Mouse (Mus musculus): ENCODE measurements around the gene Myo5c.

Myo5c gene

DNA sequence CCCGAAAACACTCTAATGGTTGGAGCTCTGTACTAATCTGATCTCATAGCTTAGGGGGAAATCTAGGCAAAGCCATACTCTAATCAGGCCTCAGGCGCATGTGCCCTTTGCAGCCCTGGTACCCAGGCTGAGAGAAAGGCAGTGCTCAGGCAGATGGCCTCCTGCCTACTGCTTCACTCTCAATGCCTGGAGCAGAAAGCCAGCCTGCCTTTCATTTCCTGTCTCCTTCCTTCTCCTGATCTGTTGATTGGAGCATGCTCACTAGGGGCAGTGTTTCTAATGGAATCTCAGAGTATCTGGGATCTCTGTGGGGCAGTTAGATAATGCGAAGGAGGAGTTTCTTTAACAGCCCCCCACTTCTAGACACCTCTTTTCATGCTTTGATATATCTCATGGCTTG lies 87.5 kb downstream of the Myo5c start:
- DNase-seq (ENCODE audit: low read depth, low spot score) = peak; percentile 39

DNA sequence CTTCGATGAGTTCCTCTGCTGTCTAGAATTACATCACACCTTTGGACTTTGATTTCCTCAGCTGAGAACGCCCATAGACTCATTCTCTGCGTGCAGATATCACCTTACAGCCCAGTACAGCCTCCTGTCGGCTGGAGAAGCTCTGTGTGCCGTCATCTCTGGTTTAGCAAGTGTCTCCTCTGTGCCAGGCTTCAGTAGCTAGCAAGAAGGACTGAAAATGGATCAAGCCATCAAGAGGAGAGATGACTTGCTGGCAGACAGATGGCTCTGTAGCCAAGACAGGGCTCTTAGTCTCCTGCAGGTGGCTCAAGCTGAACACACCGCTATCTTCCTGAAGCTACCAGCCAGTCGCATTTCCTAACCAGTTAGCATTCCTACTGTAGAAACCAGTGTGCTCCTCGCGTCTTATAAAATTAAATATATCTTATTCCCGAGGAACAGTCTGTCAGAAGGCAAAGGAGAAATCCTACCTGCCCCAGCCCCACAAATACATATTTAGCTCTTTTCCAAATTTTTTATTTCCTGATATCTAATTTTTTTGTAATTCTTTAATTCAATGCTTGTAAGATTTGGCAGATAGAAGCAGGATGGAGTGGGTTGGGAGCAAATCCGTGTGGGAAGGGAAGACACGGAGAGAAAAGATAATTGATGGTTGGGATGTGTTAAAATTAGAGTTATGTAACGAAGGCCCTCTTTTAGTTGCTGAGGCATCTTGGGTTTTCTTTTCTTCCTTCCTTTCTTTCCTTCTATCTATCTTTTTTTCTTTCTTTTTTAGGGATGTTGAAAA lies 90.5 kb downstream of the Myo5c start:
- DNase-seq (ENCODE audit: low read depth, low spot score) = no peak

DNA sequence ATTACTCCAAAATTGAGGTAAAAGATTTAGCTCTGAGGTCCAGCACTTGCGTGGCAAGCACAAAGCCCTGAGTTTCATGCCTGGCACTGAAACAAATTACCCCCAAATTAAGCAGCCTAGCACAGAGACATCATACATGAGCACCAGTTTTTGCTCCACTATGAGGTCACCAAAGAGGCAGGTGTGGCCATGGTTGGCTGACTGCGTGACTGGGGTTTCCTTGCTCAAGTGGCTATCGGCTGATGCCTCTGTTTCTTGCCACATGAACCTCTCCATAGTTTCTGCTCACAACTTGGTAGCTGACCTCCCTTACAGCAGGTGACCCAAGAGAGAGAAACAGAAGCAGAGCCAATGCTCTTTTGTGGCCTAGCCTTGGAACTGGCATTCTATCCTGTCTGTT lies 96.2 kb downstream of the Myo5c start:
- DNase-seq (ENCODE audit: low read depth, low spot score) = no peak

DNA sequence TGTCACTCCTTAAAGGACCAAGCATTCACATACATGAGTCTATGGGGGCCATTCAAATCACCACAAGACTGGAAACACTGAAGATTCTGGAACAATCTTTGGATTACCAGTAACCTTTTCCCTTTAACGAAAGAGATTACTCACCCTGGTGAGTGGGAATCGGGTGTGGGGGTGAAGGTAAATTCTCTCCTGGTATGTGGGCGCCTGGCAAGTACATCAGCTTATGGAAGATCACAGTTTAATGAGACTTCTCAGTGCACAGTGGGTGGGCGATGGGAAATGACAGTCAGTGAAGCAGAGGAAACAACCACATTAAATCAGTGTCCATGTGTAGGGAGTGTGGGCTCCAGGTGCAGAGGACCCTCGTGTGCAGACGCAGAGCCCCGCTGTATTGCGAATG lies 99.0 kb downstream of the Myo5c start:
- DNase-seq (ENCODE audit: low read depth, low spot score) = no peak

DNA sequence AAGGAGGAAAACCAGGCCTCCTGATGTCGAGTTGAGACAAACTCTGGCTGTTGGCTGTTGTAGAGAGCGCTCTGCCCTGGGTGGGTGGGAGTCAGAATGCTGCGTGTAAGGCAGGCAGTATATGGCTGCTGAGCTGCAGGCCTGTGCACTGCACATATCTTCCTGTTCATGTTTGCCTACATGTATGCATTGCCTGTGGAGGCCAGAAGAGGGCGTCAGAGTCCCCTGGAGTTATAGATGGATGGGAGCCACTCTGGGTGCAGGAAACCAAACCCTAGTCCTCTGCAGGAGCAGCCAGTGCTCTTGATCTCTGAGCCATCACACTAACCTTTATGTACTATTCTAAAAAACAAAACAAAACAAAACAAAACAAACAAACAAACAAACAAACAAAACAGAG lies 102.6 kb downstream of the Myo5c start:
- peak; percentile 55 for DNase-seq (ENCODE audit: low read depth, low spot score)

DNA sequence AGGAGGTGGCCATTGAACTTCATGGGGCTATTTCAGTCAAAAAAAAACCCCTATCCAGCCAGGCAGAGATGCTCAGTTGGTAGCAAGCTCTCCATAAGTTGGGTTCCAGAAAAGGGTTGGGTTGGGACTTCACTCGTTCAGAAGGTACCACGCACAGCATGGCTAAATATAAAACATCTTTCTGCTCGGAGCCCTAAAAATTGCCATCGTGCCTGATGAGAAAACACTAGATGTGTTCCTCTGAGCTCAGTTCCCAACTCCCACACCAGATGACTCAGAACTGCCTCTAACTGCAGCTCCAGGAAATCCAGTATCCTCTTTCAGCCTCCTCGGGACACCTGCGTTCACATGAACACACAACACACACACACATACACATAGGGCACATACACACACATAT lies 106.2 kb downstream of the Myo5c start:
- DNase-seq (ENCODE audit: low read depth, low spot score) = no peak

DNA sequence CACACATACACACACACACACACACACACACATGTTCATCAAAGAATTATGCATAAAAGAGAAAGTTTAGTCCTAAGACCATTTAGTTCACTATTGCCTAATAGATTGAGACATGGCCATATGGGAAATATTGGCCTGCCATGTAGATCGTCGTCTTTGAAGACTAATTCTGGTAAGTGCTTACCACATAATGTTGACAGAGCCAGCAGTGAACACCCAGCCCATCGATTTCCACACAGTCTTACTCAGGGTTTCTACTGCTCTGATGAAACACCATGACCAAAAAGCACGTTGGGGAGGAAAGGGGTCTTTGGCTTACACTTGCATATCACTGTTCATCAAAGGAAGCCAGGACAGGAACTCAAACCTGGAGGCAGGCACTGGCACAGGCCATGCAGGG lies 110.6 kb downstream of the Myo5c start:
- DNase-seq (ENCODE audit: low read depth, low spot score) = no peak

DNA sequence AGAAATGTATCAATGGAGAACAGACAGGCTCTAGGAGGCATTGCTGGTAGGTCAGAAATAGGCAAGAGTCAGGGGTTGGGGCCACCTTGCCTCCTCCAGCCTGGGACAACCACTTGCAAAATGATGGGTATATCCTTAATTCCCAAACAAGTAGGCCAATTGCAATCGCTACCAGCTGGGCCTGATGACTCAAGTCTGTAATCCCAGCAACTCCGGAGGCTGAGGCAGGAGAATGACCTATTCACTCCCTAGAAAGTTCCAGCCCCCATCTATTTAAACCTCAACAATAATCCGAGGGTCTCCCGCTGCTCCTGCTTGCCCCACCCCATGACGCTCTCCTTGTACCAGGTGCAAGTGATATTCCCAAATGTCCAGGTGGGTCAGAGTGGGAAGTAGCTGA lies 115.6 kb downstream of the Myo5c start, which contains the start of gene Bcl2l10:
Gene Bcl2l10, plus strand, starts transcription at position 301 of the 400 bp plus-strand sequence.
- no peak for DNase-seq (ENCODE audit: low read depth, low spot score)

DNA sequence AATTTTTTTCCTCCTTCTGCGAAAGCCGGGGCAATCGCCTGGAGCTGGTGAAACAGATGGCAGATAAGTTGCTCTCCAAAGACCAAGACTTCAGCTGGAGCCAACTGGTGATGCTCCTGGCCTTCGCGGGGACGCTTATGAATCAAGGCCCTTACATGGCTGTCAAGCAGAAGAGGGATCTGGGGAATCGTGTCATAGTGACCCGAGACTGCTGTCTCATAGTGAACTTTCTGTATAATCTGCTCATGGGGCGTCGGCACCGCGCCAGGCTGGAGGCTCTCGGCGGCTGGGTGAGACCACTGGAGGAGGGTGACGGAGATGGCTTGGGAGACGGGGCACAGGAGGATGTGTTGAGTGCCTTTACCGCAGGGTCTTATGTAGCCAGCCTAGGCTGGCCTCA lies 116.2 kb downstream of the Myo5c start:
- DNase-seq (ENCODE audit: low read depth, low spot score) = no peak

DNA sequence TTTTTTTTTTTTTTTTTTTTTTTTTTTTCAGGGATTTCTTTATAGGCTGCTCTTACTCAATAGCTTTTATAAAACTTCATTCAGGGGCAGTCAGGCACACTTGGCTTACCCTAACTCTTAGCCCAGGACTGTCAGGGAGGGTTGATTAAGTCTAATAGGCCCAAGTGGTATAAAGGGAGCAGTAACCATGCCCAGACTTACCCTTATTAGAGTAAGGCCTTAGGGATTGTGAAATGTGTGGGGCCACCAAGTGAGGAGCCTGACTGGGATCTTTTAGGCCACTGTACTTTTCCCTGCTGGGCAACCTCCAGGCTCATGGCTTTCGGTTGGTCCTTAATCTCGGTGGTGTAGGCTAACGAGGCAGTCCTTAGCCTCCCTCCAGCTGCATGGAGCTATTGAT lies 116.8 kb downstream of the Myo5c start:
- DNase-seq (ENCODE audit: low read depth, low spot score) = no peak

DNA sequence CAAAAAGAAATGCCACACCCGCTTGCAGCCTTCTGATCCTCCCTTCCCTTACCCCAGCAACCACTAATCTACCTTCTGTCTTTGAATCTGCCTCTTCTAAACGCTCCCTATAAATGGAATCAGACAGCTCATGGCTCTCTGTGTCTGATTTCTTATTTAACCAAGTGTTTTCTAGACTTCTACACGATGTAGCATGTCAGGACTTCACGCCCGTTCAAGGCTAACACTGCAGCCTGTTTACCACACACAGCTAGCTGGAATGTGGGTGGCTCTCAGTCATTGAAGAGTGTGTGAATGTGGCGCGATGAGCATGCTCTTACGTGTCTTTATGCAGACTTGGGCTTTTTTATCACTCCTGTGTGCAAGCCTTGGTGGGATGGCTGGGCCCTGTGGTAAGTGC lies 121.3 kb downstream of the Myo5c start:
- peak; percentile 35 for DNase-seq (ENCODE audit: low read depth, low spot score)

All from R1 (cell line).